Mouse (Mus musculus) embryonic fibroblast, embryonic 13.5 days (primary cell): ENCODE measurements at regions not wholly inside any gene's neighbourhood (a gene's known extent, or its start where the extent isn't known, plus 50 kb on each side); places are given as distances from the start of the nearest gene placed in this dataset.

Experiments used
- H3K27ac ChIP-seq: 2 replicates; pipeline ENCODE4 v1.5.1; 2012; ENCODE audit warnings: low read length, control low read depth, inconsistent platforms; ENCODE audit not compliant: insufficient read depth
- H3K4me1 ChIP-seq: 2 replicates; pipeline ENCODE4 v1.6.1; 2011; ENCODE audit warnings: low read length; ENCODE audit not compliant: control insufficient read depth, insufficient read depth
- H3K4me3 ChIP-seq: 2 replicates; pipeline ENCODE4 v1.5.1; 2011; ENCODE audit warnings: mild to moderate bottlenecking, control low read depth, low read length; ENCODE audit not compliant: insufficient read depth
- CTCF ChIP-seq: IDR thresholded peaks from 2 replicates; pipeline ENCODE4 v1.5.1; 2011; ENCODE audit warnings: mild to moderate bottlenecking, control low read depth, low read length, moderate library complexity, borderline replicate concordance; ENCODE audit not compliant: insufficient read depth
- POLR2A ChIP-seq: IDR thresholded peaks from 2 replicates; pipeline ENCODE4 v1.6.1; 2011; ENCODE audit warnings: low read depth, mild to moderate bottlenecking, control low read depth, low read length, moderate library complexity

DNA sequence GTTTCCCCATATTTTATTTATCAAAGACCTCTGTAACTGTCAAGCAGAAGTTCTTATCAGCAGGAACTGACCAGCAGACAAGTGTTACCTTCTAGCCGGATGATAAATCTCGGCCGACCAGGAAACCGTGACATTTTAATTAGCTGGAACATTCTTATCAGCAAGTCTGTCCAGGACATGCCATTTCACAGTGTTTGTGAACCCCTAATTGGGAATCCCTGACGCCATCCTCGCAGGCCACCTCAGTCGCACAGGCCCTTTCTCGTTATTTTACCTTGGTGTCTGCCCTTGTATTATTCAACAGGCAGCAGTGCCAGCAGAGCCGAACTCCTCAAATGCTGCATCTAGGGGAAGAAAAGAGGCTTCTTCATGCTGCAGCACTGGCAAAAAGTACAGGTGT, 109.4 kb upstream of the Sdk1 start:
- Histone ChIP-seq H3K4me1 (no peaks in the 10 kb centered on the region), H3K27ac (no peak overlapping the region), H3K4me3 (no peak overlapping the region)
- no peak for TF ChIP-seq POLR2A
- no peak for TF ChIP-seq CTCF

- Histone ChIP-seq H3K4me1 (no peaks in the 10 kb centered on the region), H3K27ac (no peak overlapping the region), H3K4me3 (no peak overlapping the region)
- TF ChIP-seq CTCF (no peak), POLR2A (no peak)
Observed at GRCm38 (mm10) chr5:141136239-141136638, 105.1 kb upstream of the Sdk1 start.

DNA sequence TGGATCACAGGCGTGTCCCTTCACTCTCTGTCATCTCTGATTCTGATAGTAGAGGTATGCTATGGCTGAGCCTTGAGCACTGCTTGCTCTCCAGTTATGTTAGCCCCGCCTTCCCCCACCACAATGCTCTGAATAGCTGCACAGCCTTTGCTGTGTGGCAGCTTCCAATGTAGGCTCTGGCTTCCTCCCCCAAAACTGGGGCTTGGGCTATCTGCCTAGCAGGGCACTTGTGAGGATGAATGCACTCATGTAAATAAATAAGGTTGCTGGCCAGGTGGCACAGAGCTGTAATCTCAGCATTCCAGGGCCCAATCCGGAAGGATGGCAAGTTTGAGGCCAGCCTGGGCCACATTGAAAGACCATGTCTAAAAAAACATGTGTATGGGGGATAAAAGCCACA, 103.6 kb upstream of the Sdk1 start:
- no peak for TF ChIP-seq CTCF
- no peak for TF ChIP-seq POLR2A
- no peaks in the 10 kb centered on the region for H3K4me1 ChIP-seq
- H3K27ac ChIP-seq = no peak overlapping the region

GRCm38 (mm10) chr5:141138771-141139360, 102.4 kb upstream of the Sdk1 start:
- Histone ChIP-seq H3K27ac (no peak overlapping the region), H3K4me1 (no peaks in the 10 kb centered on the region), H3K4me3 (no peak overlapping the region)
- TF ChIP-seq POLR2A = no peak
- TF ChIP-seq CTCF = no peak

More for the DNA sequence above, 103.6 kb upstream of the Sdk1 start:
- no peak overlapping the region for H3K4me3 ChIP-seq

DNA sequence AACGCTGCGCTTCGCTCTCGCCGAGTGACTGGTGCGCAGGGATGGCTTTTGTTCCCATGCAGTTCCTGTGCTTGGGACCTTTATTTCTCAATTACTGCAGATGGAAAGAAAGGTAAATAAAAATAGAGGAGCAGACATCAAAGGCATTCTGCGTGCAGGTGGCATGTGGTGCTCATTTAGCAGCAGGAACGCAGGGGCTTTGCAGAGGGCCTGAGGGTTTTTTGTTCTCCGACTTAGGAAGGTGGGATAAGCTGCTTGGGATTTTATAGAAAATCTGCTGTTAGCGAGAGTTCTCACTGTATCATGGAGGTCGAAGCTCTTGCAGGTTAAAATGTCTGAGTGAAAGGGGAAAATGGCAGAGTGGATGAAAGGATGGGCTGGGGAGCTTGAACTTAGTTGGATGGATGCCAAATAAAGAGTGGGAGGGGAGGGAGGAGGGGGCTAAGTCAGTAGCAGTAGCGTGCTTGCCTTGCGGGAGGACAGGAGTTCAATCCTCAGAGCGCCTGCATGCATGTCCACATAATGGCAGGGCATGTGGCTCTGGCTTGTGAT, 101.9 kb upstream of the Sdk1 start:
- no peak overlapping the region for H3K27ac ChIP-seq
- no peaks in the 10 kb centered on the region for H3K4me1 ChIP-seq
- TF ChIP-seq POLR2A = no peak
- no peak overlapping the region for H3K4me3 ChIP-seq

GRCm38 (mm10) chr5:141160391-141160790, 80.9 kb upstream of the Sdk1 start:
- TF ChIP-seq POLR2A (no peak), CTCF (no peak)
- Histone ChIP-seq H3K4me1 (no peaks in the 10 kb centered on the region), H3K27ac (no peak overlapping the region), H3K4me3 (no peak overlapping the region)

DNA sequence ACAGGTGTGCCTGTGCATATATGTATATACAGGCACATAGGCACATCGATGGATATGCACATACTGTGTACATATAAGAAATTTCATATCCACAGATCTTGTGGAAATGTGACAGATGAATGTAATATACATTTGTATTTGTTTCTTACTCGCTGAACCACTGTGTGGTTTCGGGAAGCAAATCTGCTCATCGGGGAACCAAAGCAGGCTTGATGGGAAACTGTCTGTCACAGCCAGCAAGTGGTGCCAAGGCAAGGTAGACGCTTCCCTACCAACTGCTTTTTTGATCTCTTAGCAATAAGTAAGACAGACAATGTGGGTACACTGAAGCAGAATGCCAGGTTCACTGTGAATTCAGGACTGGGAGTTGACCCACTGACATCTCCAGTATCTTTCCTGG, 80.3 kb upstream of the Sdk1 start:
- Histone ChIP-seq H3K27ac (no peak overlapping the region), H3K4me1 (no peaks in the 10 kb centered on the region), H3K4me3 (no peak overlapping the region)
- TF ChIP-seq CTCF (no peak), POLR2A (no peak)

DNA sequence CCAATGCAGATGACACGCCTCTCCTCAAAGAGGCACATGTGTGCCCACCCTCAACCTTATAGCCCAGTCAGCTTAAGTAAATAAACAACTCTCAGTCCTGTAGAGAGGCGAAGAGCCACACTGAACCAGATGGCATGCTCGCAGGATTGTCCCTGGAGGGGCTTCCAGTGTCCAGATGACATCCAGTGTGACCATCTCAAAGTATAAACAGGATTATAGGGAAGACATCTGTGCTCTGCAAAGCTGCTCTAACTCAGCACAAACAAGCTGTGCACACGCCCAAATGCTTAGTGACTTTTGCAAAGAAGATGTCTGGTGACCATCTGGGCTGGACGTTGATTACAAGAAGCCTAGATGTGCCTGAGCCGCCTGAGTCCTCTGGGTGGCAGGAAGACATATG, 58.8 kb upstream of the Sdk1 start:
- Histone ChIP-seq H3K4me3 (no peak overlapping the region), H3K27ac (no peak overlapping the region), H3K4me1 (no peaks in the 10 kb centered on the region)
- TF ChIP-seq POLR2A = no peak
- no peak for TF ChIP-seq CTCF

GRCm38 (mm10) chr5:141189033-141189432, 52.3 kb upstream of the Sdk1 start:
- TF ChIP-seq POLR2A = no peak
- no peak for TF ChIP-seq CTCF
- H3K4me3 ChIP-seq = no peak overlapping the region

More at GRCm38 (mm10) chr5:141189033-141189432, 52.3 kb upstream of the Sdk1 start:
- Histone ChIP-seq H3K4me1 (no peaks in the 10 kb centered on the region), H3K27ac (no peak overlapping the region)
